Comparison of ENCODE assay signal across 10 mouse cellular contexts in genomic region chr1:82320456-82320855, GRCm38 (mm10). TPM values are rescaled to one million over a fixed set of nuclear protein-coding genes. Genes with fewer than 3 reads are reported as not detected.
DNase-seq lines count a peak whose midpoint lies in the region; ATAC-seq and TF ChIP-seq lines count a peak whose summit lies in the region.
"Had no signal": no experiment of that assay in that cellular context is flagged by ENCODE, and none has a peak within 500 bp of the region (broad histone marks: within the 10 kb centered on the region; RNA-seq: fewer than 3 reads in every experiment).

No protein-coding gene starts in this region.

- H3K79me3 ChIP-seq in C2C12 (ENCODE audit: low read depth), result peaks cover 18% of the 10 kb centered on the region

- peak; percentile 32 for DNase-seq in embryo, embryonic 11 days
- DNase-seq in embryo, embryonic 9.5 days (ENCODE audit: extremely low spot score), result no peak
- DNase-seq in urinary bladder, postnatal 36 days (ENCODE audit: low spot score in 2 of 2), result no peak
- DNase-seq in Muller cell, postnatal 12 days (ENCODE audit: inconsistent ontology term), result no peak
- DNase-seq: cerebellum, postnatal 25 days; gastrocnemius, postnatal 25 days had no signal

- no peak overlapping the region for H3K4me3 ChIP-seq in C2C12 (ENCODE audit: insufficient read depth, poor library complexity, severe bottlenecking)
- no peak overlapping the region for H3K4me3 ChIP-seq in hindbrain, embryonic 12.5 days
- H3K4me3 ChIP-seq in midbrain, embryonic 15.5 days, result no peak overlapping the region
- no peak overlapping the region for H3K4me3 ChIP-seq in intestine, embryonic 16.5 days (ENCODE audit: low read length)

- H3K27ac ChIP-seq in hindbrain, embryonic 12.5 days, result peak overlapping the region; percentile 80
- H3K27ac ChIP-seq in midbrain, embryonic 15.5 days, result peak overlapping the region; percentile 50; the same call in 1 of the 2 replicates
- H3K27ac ChIP-seq in intestine, embryonic 16.5 days (ENCODE audit: low read length), result no peak overlapping the region

- TF ChIP-seq CTCF in C2C12 (IDR thresholded peaks at IDR 0.05; ENCODE audit: control insufficient read depth, insufficient read depth, insufficient read length), result no peak

- 0 out of 2 replicates have a peak overlapping the region, but pooled peaks have one; percentile 8 for H3K9ac ChIP-seq in hindbrain, embryonic 12.5 days
- no peak overlapping the region for H3K9ac ChIP-seq in midbrain, embryonic 15.5 days
- H3K9ac ChIP-seq in intestine, embryonic 16.5 days (ENCODE audit: low read depth, low read length), result no peak overlapping the region

- 51% methylated on average over 6 of the region's 6 CpGs for WGBS in hindbrain, embryonic 12.5 days
- 48% methylated on average over 6 of the region's 6 CpGs for WGBS in midbrain, embryonic 15.5 days
- 71% methylated on average over 6 of the region's 6 CpGs for WGBS in intestine, embryonic 16.5 days

- no peaks in the 10 kb centered on the region for H3K36me3 ChIP-seq in C2C12 (ENCODE audit: control insufficient read depth, insufficient read depth)
- no peaks in the 10 kb centered on the region for H3K36me3 ChIP-seq in hindbrain, embryonic 12.5 days
- no peaks in the 10 kb centered on the region for H3K36me3 ChIP-seq in midbrain, embryonic 15.5 days (replicated peaks)
- H3K36me3 ChIP-seq in intestine, embryonic 16.5 days (ENCODE audit: control insufficient read depth, insufficient read depth, low read length), result no peaks in the 10 kb centered on the region

- peaks cover 76% of the 10 kb centered on the region for H3K79me2 ChIP-seq in C2C12 (ENCODE audit: control insufficient read depth, insufficient read depth)

- H3K9me3 ChIP-seq in hindbrain, embryonic 12.5 days (replicated peaks), result no peaks in the 10 kb centered on the region
- H3K9me3 ChIP-seq in midbrain, embryonic 15.5 days, result no peaks in the 10 kb centered on the region
- H3K9me3 ChIP-seq in intestine, embryonic 16.5 days (ENCODE audit: control insufficient read depth, low read length), result no peaks in the 10 kb centered on the region

- peak overlapping the region; percentile 34 for H3K4me2 ChIP-seq in hindbrain, embryonic 12.5 days (replicated peaks)
- H3K4me2 ChIP-seq in midbrain, embryonic 15.5 days, result peak overlapping the region; percentile 18; the same call in 1 of the 2 replicates
- no peak overlapping the region for H3K4me2 ChIP-seq in intestine, embryonic 16.5 days (ENCODE audit: low read depth, low read length)

- H3K27me3 ChIP-seq in C2C12 (ENCODE audit: control insufficient read depth, insufficient read depth, insufficient read length), result no peaks in the 10 kb centered on the region
- no peaks in the 10 kb centered on the region for H3K27me3 ChIP-seq in hindbrain, embryonic 12.5 days
- no peaks in the 10 kb centered on the region for H3K27me3 ChIP-seq in midbrain, embryonic 15.5 days (replicated peaks)
- H3K27me3 ChIP-seq in intestine, embryonic 16.5 days (replicated peaks; ENCODE audit: control insufficient read depth, insufficient read depth, low read length), result no peaks in the 10 kb centered on the region

- H3K4me1 ChIP-seq in hindbrain, embryonic 12.5 days, result peaks cover 43% of the 10 kb centered on the region
- peaks cover 34% of the 10 kb centered on the region for H3K4me1 ChIP-seq in midbrain, embryonic 15.5 days
- peaks cover 5% of the 10 kb centered on the region; the same call in 1 of the 2 replicates for H3K4me1 ChIP-seq in intestine, embryonic 16.5 days (ENCODE audit: control insufficient read depth, insufficient read depth, low read length)

- H3ac ChIP-seq in C2C12 (ENCODE audit: control insufficient read depth, insufficient read length, low read depth), result no peak overlapping the region

- peak; percentile 13 for ATAC-seq in hindbrain, embryonic 12.5 days (ENCODE audit: low FRiP score)
- ATAC-seq in midbrain, embryonic 15.5 days (replicated peaks), result no peak
- no peak for ATAC-seq in intestine, embryonic 16.5 days

TF ChIP-seq in C2C12, 6 proteins besides CTCF, POLR2A, EP300 and RAD21:
- peak; percentile 68 for TF ChIP-seq MYOD1 (IDR thresholded peaks at IDR 0.05; ENCODE audit: control insufficient read depth, insufficient read length, low read depth)
- TF ChIP-seq MAX (IDR thresholded peaks at IDR 0.05), result no peak

RNA-seq across cellular contexts. Expression of gene Rhbdd1, which starts 4.2 kb away (rescaled TPM):
- 12.6 TPM for polyA plus RNA-seq in C2C12 (2012; fragmentation: generic; extraction: Trizol)
- 7.2 and 7.9 TPM in 2 replicates for polyA plus RNA-seq in hindbrain, embryonic 12.5 days (2016; fragmentation: Nextera tagmentation; extraction: Ambion mirVana)
- 3.2 and 4.2 TPM in 2 replicates for polyA plus RNA-seq in midbrain, embryonic 15.5 days (2015; fragmentation: Nextera tagmentation; extraction: Ambion mirVana)
- polyA plus RNA-seq in intestine, embryonic 16.5 days (2015; fragmentation: Nextera tagmentation; extraction: Ambion mirVana), result 12.7 and 13.0 TPM in 2 replicates

RNA-seq across cellular contexts. Expression of gene Irs1, which starts 29.2 kb away (rescaled TPM):
- polyA plus RNA-seq in C2C12 (2012; fragmentation: generic; extraction: Trizol), result 4.6 TPM
- polyA plus RNA-seq in hindbrain, embryonic 12.5 days (2016; fragmentation: Nextera tagmentation; extraction: Ambion mirVana), result 17.8 and 18.2 TPM in 2 replicates
- polyA plus RNA-seq in midbrain, embryonic 15.5 days (2015; fragmentation: Nextera tagmentation; extraction: Ambion mirVana), result 7.5 and 8.2 TPM in 2 replicates
- 2.1 TPM in 2 replicates for polyA plus RNA-seq in intestine, embryonic 16.5 days (2015; fragmentation: Nextera tagmentation; extraction: Ambion mirVana)
